Mouse (Mus musculus): ENCODE data around the gene Tmem114. TPM values are rescaled to one million over a fixed set of nuclear protein-coding genes. Genes with fewer than 3 reads are reported as not detected.

The Tmem114 gene
- polyA plus RNA-seq (2016; fragmentation: Nextera tagmentation; extraction: Ambion mirVana): not detected in 2 replicates

DNA sequence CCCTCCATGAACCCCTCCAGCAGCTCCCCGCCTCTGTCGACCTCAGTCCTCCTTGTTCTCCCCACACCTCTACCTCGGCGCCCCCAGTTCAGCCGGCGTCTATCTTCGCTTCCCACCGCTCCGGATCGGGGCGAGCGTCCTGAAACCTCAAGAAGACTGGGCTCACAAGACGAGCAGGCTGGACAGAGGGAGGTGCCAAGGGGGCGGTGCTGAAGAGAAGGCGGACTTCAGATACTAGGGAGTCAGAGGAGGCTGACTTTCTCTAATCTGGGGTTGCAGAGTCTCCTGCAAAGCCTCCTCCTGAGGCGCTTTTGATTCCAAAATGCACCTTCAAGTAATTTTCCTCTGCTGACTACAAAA, at the start of gene Tmem114:
Gene Tmem114, minus strand, starts transcription at position 166 of the 360 bp plus-strand sequence.
- Histone ChIP-seq H3K27me3 (replicated peaks) (peaks cover 70% of the 10 kb centered on the region), H3K4me3 (peak within 1 kb of the TSS; percentile 4; the same call in 1 of the 2 replicates), H3K4me1 (no peaks in the 10 kb centered on the region), H3K4me2 (peak within 1 kb of the TSS; percentile 38), H3K9ac (no peak within 1 kb of the TSS), H3K36me3 (no peaks in the 10 kb centered on the region), H3K9me3 (replicated peaks) (no peaks in the 10 kb centered on the region), H3K27ac (no peak within 1 kb of the TSS)
- WGBS (ENCODE audit: insufficient replicate concordance): 4% methylated on average over 16 of the region's 16 CpGs
- ATAC-seq: no peak

DNA sequence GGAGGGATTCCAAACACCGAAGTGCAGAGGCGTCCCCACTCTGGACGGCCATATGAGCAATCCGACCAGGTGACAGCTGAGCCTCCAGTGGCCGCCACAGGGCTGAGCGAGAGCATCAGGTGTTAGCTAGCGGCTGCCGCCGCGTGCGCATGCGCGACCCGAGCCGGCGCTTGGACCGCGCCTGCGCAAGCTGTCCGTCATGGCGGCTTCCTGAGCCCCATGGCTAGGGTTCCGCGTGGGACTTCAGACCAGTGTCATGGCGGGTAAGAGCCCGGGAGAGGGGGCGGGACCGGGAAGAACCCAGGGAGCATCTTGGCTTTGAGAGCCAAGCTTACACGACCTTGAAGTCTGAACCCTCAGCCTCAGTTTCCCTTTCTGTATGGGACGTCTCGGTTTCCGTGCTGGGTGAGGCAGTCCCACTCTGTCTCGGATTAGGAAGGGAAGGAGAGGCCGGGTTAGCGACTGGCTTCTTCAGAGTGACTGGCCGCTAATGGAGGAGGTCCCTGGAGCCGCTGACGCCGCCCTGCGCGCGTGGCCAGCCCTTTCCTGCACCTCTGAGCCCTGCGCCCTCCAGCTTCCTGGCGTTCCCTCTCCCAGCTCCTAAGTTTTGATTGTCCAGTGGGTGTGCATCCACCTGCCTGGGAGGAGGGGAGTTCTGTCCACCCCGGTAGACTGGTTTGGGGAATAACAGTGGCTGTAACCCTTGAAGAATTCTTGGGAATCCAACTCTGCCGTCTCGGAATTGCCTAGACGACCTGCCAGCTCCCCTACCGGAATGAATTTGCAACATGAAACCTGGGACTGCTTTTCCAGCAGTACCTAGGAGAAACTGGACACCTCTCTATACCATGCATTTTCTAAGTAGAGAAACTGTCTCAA, 45.9 kb upstream of the Tmem114 start, which contains the start of gene Mettl22:
Gene Mettl22, plus strand, starts transcription at position 186 of the 879 bp plus-strand sequence.
- ATAC-seq: peak; percentile 98
- Histone ChIP-seq H3K9me3 (replicated peaks) (no peaks in the 10 kb centered on the region), H3K27ac (peak within 1 kb of the TSS; percentile 83), H3K36me3 (peaks cover 11% of the 10 kb centered on the region), H3K4me3 (peak within 1 kb of the TSS; percentile 77), H3K4me2 (peak within 1 kb of the TSS; percentile 87), H3K27me3 (replicated peaks) (peaks cover 4% of the 10 kb centered on the region; the same call in 1 of the 2 replicates), H3K9ac (peak within 1 kb of the TSS; percentile 82), H3K4me1 (peaks cover 17% of the 10 kb centered on the region)
- under 1% methylated on average over 48 of the region's 48 CpGs for WGBS (ENCODE audit: insufficient replicate concordance)

GRCm38 (mm10) chr16:8470132-8470531, 45.2 kb upstream of the Tmem114 start:
- peak; percentile 40; the same call in 1 of the 2 replicates for ATAC-seq
- Histone ChIP-seq H3K27me3 (replicated peaks) (peaks cover 4% of the 10 kb centered on the region; the same call in 1 of the 2 replicates), H3K4me1 (peaks cover 17% of the 10 kb centered on the region), H3K9ac (peak overlapping the region; percentile 82; the same call in 1 of the 2 replicates), H3K27ac (no peak overlapping the region), H3K4me3 (peak overlapping the region; percentile 77), H3K4me2 (peak overlapping the region; percentile 87), H3K9me3 (replicated peaks) (no peaks in the 10 kb centered on the region), H3K36me3 (peaks cover 7% of the 10 kb centered on the region)
- WGBS (ENCODE audit: insufficient replicate concordance): 78% methylated on average over 2 of the region's 2 CpGs

DNA sequence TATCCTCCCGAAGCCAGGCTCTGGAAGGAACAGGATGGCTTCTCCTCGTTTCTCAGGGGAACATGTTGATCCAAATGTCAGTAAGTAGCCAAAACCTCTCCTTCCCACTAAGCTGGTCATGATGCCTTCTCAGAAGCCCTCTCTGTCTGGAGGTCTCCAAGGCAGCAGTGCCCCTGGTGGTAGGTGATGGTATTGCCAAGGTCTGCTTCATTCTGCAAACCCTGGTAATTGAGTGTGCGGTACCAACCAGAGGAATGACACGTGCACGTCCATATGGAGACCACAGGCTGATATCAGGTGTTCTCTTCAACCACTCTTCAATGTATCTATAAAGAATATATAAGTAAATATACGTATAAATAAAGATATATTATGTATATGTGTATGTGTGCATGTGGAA, 34.2 kb upstream of the Tmem114 start:
- ATAC-seq: no peak
- peaks cover 7% of the 10 kb centered on the region; the same call in 1 of the 2 replicates for H3K27me3 ChIP-seq (replicated peaks)
- no peaks in the 10 kb centered on the region for H3K9me3 ChIP-seq (replicated peaks)
- H3K4me3 ChIP-seq: no peak overlapping the region
- H3K9ac ChIP-seq: no peak overlapping the region
- no peaks in the 10 kb centered on the region for H3K4me1 ChIP-seq
- WGBS (ENCODE audit: insufficient replicate concordance): 19% methylated on average over 6 of the region's 6 CpGs
- no peaks in the 10 kb centered on the region for H3K36me3 ChIP-seq
- no peak overlapping the region for H3K4me2 ChIP-seq
- no peak overlapping the region for H3K27ac ChIP-seq

DNA sequence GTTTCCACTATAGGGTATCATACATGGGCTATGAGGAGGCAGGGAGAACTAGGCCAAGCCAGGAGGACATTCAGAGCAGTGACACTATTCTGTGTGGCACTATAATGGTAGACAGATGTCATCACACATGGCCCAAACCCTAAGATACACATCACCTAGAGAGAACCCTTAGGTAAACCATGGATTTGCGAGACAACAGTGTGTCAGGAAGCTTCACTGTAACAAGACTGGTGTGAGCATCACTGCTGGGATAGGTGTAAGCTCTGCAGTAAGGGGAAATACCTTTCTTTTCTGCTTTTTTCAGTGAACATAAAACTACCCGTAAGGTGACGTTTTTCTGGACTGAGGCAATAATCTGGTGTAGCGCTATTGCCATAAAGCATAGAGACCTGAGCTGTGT, 33.5 kb upstream of the Tmem114 start:
- Histone ChIP-seq H3K4me3 (no peak overlapping the region), H3K4me2 (no peak overlapping the region), H3K27ac (no peak overlapping the region), H3K4me1 (no peaks in the 10 kb centered on the region), H3K27me3 (replicated peaks) (peaks cover 10% of the 10 kb centered on the region; the same call in 1 of the 2 replicates), H3K9ac (no peak overlapping the region), H3K36me3 (no peaks in the 10 kb centered on the region), H3K9me3 (replicated peaks) (no peaks in the 10 kb centered on the region)
- no peak for ATAC-seq
- 76% methylated on average over 4 of the region's 4 CpGs for WGBS (ENCODE audit: insufficient replicate concordance)

DNA sequence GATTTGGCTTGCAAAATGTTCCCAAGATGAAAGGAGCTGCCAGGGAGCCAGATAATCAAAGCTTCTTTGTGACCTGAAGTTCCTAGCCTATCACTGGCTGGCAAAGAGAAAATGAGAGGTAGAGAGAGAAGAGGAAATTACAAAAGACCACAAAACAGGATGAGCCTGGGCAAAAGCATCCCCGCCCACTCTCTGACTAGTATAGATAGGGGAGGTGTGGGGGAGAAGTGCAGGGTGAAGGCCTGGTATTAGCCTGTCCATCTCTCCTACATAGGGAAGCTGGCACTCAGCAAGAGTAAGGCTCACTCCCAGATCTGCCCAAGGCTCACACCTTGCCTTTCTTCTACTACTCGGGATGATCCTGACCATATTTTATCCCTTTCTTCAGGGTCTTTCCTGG, 30.3 kb upstream of the Tmem114 start:
- no peak overlapping the region for H3K9ac ChIP-seq
- H3K27me3 ChIP-seq (replicated peaks): peaks cover 10% of the 10 kb centered on the region; the same call in 1 of the 2 replicates
- no peaks in the 10 kb centered on the region for H3K9me3 ChIP-seq (replicated peaks)
- 26% methylated on average over 2 of the region's 2 CpGs for WGBS (ENCODE audit: insufficient replicate concordance)
- no peaks in the 10 kb centered on the region for H3K36me3 ChIP-seq
- no peak overlapping the region for H3K4me3 ChIP-seq
- H3K27ac ChIP-seq: no peak overlapping the region
- peak overlapping the region; percentile 2; the same call in 1 of the 2 replicates for H3K4me2 ChIP-seq
- 0 out of 2 replicates have a peak, but pooled peaks have one; percentile 47 for ATAC-seq
- no peaks in the 10 kb centered on the region for H3K4me1 ChIP-seq

DNA sequence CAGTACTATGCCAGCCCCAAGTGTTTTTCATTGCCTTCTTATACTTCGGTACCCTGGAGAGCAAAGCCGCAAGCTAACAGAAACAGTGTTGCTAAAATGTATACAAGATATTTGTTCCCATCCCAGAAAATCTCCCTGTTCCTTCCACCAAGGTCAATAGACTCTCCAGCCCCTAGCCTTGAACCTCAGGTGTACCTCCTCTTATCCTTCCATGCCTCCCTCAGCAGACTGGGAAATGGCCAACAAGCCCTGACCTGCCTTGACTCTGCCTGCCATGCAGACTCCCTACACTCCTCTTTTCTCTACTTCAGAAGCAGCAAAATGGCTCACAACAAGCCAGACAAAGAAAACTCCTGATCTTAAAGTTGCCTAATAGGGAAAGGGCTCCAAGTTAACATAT, 28.4 kb upstream of the Tmem114 start:
- no peak overlapping the region for H3K9ac ChIP-seq
- 97% methylated on average over 2 of the region's 2 CpGs for WGBS (ENCODE audit: insufficient replicate concordance)
- H3K27me3 ChIP-seq (replicated peaks): peaks cover 10% of the 10 kb centered on the region; the same call in 1 of the 2 replicates
- no peaks in the 10 kb centered on the region for H3K9me3 ChIP-seq (replicated peaks)
- H3K4me2 ChIP-seq: no peak overlapping the region
- no peak overlapping the region for H3K27ac ChIP-seq
- no peak for ATAC-seq
- H3K4me1 ChIP-seq: no peaks in the 10 kb centered on the region
- H3K36me3 ChIP-seq: no peaks in the 10 kb centered on the region
- no peak overlapping the region for H3K4me3 ChIP-seq

GRCm38 (mm10) chr16:8446256-8446655, 21.3 kb upstream of the Tmem114 start:
- Histone ChIP-seq H3K4me3 (no peak overlapping the region), H3K9ac (no peak overlapping the region), H3K27me3 (replicated peaks) (0 out of 2 replicates have a peak, but pooled peaks cover 9% of the 10 kb centered on the region), H3K4me1 (no peaks in the 10 kb centered on the region), H3K36me3 (no peaks in the 10 kb centered on the region), H3K9me3 (replicated peaks) (no peaks in the 10 kb centered on the region), H3K4me2 (no peak overlapping the region), H3K27ac (no peak overlapping the region)
- WGBS (ENCODE audit: insufficient replicate concordance): 72% methylated on average over 6 of the region's 6 CpGs
- ATAC-seq: no peak

GRCm38 (mm10) chr16:8444911-8445310, 20.0 kb upstream of the Tmem114 start:
- Histone ChIP-seq H3K9ac (no peak overlapping the region), H3K9me3 (replicated peaks) (no peaks in the 10 kb centered on the region), H3K4me2 (no peak overlapping the region), H3K27ac (no peak overlapping the region), H3K4me3 (no peak overlapping the region), H3K36me3 (no peaks in the 10 kb centered on the region), H3K27me3 (replicated peaks) (0 out of 2 replicates have a peak, but pooled peaks cover 9% of the 10 kb centered on the region), H3K4me1 (no peaks in the 10 kb centered on the region)
- no peak for ATAC-seq
- 61% methylated on average over 7 of the region's 7 CpGs for WGBS (ENCODE audit: insufficient replicate concordance)

DNA sequence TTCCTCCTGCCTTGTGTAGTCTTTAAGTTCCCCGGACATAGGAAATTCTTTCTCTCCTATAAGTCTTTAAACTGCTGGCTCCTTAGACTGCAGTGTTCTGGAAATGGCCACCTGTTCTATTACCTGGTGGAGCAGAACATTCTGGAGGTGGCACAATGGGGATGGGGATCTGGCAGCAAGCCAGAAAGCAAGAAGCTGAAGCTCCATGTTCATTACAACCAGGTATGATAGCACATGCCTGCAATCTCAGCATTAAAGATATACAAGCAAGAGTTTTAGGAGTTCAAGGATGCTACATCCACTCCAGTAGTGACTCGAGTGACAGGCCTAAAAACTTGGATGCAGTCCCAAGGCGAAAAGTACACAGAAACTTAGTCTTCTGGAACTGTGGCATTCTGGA, 7.7 kb upstream of the Tmem114 start:
- no peak overlapping the region for H3K4me3 ChIP-seq

GRCm38 (mm10) chr16:8429531-8429930, 4.6 kb upstream of the Tmem114 start:
- 72% methylated on average over 4 of the region's 4 CpGs for WGBS (ENCODE audit: insufficient replicate concordance)
- no peaks in the 10 kb centered on the region for H3K9me3 ChIP-seq (replicated peaks)
- no peak overlapping the region for H3K4me3 ChIP-seq
- H3K9ac ChIP-seq: no peak overlapping the region
- no peaks in the 10 kb centered on the region for H3K4me1 ChIP-seq
- peaks cover 33% of the 10 kb centered on the region for H3K27me3 ChIP-seq (replicated peaks)
- no peaks in the 10 kb centered on the region for H3K36me3 ChIP-seq
- no peak for ATAC-seq
- H3K4me2 ChIP-seq: no peak overlapping the region
- no peak overlapping the region for H3K27ac ChIP-seq

More for the DNA sequence above, 7.7 kb upstream of the Tmem114 start:
- peaks cover 4% of the 10 kb centered on the region for H3K27me3 ChIP-seq (replicated peaks)
- H3K36me3 ChIP-seq: no peaks in the 10 kb centered on the region
- no peak overlapping the region for H3K4me2 ChIP-seq
- no peaks in the 10 kb centered on the region for H3K9me3 ChIP-seq (replicated peaks)
- no peaks in the 10 kb centered on the region for H3K4me1 ChIP-seq
- ATAC-seq: no peak
- WGBS (ENCODE audit: insufficient replicate concordance): 62% methylated on average over 3 of the region's 3 CpGs
- no peak overlapping the region for H3K9ac ChIP-seq
- H3K27ac ChIP-seq: no peak overlapping the region

DNA sequence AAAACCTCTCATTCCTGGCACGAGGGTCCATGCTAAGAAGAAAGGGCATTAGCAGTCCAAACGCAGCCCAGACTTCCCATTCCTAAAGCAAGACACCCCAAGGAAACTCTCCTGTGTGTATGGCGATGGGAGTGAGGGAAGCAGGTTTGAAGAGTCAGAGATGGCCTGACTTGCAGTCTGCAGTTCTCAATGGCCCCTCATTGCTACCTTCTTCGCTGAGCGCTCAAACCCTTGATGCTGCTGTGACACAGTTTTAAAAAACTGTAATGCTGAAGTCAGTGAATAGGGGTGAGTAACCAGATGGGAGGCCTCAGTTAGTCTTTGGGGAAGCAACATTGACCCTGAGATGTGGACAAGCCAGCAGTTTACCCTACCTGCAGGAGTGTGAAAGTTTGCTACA, 800 bp upstream of the Tmem114 start:
- H3K4me1 ChIP-seq: no peaks in the 10 kb centered on the region
- H3K9ac ChIP-seq: no peak overlapping the region
- H3K27ac ChIP-seq: no peak overlapping the region
- H3K4me2 ChIP-seq: no peak overlapping the region
- H3K9me3 ChIP-seq (replicated peaks): no peaks in the 10 kb centered on the region
- no peaks in the 10 kb centered on the region for H3K36me3 ChIP-seq
- ATAC-seq: no peak
- no peak overlapping the region for H3K4me3 ChIP-seq
- H3K27me3 ChIP-seq (replicated peaks): peaks cover 70% of the 10 kb centered on the region
- WGBS (ENCODE audit: insufficient replicate concordance): 56% methylated on average over 5 of the region's 5 CpGs
